Mouse (Mus musculus): ENCODE measurements around the gene St6galnac3. TPM values are rescaled to one million over a fixed set of nuclear protein-coding genes. Genes with fewer than 3 reads are reported as not detected.

St6galnac3 gene
- polyA plus RNA-seq, 1 experiment from 2014 or later, result 23.5 TPM

GRCm38 (mm10) chr3:153409286-153409685 is 315.7 kb downstream of the St6galnac3 start:
- H3K4me3 ChIP-seq (replicated peaks), result no peak overlapping the region
- H3K4me2 ChIP-seq, result no peak overlapping the region
- peaks cover 17% of the 10 kb centered on the region for H3K4me1 ChIP-seq
- WGBS, result 30% methylated on average over 9 of the region's 9 CpGs
- no peaks in the 10 kb centered on the region for H3K36me3 ChIP-seq
- H3K27ac ChIP-seq (replicated peaks), result no peak overlapping the region
- peak; percentile 45; the same call in 1 of the 2 replicates for ATAC-seq (ENCODE audit: low FRiP score)
- no peaks in the 10 kb centered on the region for H3K9me3 ChIP-seq (replicated peaks)
- no peaks in the 10 kb centered on the region for H3K27me3 ChIP-seq (replicated peaks)
- no peak overlapping the region for H3K9ac ChIP-seq (replicated peaks)

GRCm38 (mm10) chr3:153408361-153408760 is 316.6 kb downstream of the St6galnac3 start:
- Histone ChIP-seq H3K9ac (replicated peaks) (no peak overlapping the region), H3K4me3 (replicated peaks) (no peak overlapping the region), H3K36me3 (no peaks in the 10 kb centered on the region), H3K9me3 (replicated peaks) (no peaks in the 10 kb centered on the region), H3K4me1 (peaks cover 17% of the 10 kb centered on the region), H3K27me3 (replicated peaks) (no peaks in the 10 kb centered on the region), H3K4me2 (no peak overlapping the region), H3K27ac (replicated peaks) (no peak overlapping the region)
- 93% methylated on average over 6 of the region's 6 CpGs for WGBS
- ATAC-seq (ENCODE audit: low FRiP score), result no peak

- no peak overlapping the region for H3K4me2 ChIP-seq
- H3K9me3 ChIP-seq (replicated peaks), result no peaks in the 10 kb centered on the region
- H3K9ac ChIP-seq (replicated peaks), result no peak overlapping the region
- peaks cover 17% of the 10 kb centered on the region for H3K4me1 ChIP-seq
- no peak overlapping the region for H3K4me3 ChIP-seq (replicated peaks)
- H3K27ac ChIP-seq (replicated peaks), result no peak overlapping the region
- no peaks in the 10 kb centered on the region for H3K27me3 ChIP-seq (replicated peaks)
- no peak for ATAC-seq (ENCODE audit: low FRiP score)
- WGBS, result 94% methylated on average over 6 of the region's 6 CpGs
- H3K36me3 ChIP-seq, result no peaks in the 10 kb centered on the region
Observed at GRCm38 (mm10) chr3:153407698-153408097, 317.3 kb downstream of the St6galnac3 start.

GRCm38 (mm10) chr3:153406858-153407257 is 318.1 kb downstream of the St6galnac3 start:
- WGBS, result 81% methylated on average over 1 of the region's 1 CpGs
- Histone ChIP-seq H3K36me3 (no peaks in the 10 kb centered on the region), H3K27ac (replicated peaks) (no peak overlapping the region), H3K9me3 (replicated peaks) (no peaks in the 10 kb centered on the region), H3K4me3 (replicated peaks) (no peak overlapping the region), H3K9ac (replicated peaks) (no peak overlapping the region), H3K27me3 (replicated peaks) (no peaks in the 10 kb centered on the region), H3K4me2 (no peak overlapping the region), H3K4me1 (peaks cover 17% of the 10 kb centered on the region)
- ATAC-seq (ENCODE audit: low FRiP score), result no peak

- no peak for ATAC-seq (ENCODE audit: low FRiP score)
- H3K36me3 ChIP-seq, result no peaks in the 10 kb centered on the region
- H3K4me2 ChIP-seq, result no peak overlapping the region
- H3K4me3 ChIP-seq (replicated peaks), result no peak overlapping the region
- no peaks in the 10 kb centered on the region for H3K9me3 ChIP-seq (replicated peaks)
- WGBS, result 85% methylated on average over 4 of the region's 4 CpGs
- peaks cover 17% of the 10 kb centered on the region for H3K4me1 ChIP-seq
- H3K27ac ChIP-seq (replicated peaks), result no peak overlapping the region
- no peak overlapping the region for H3K9ac ChIP-seq (replicated peaks)
- H3K27me3 ChIP-seq (replicated peaks), result no peaks in the 10 kb centered on the region
Observed at GRCm38 (mm10) chr3:153406220-153406619, 318.8 kb downstream of the St6galnac3 start.

GRCm38 (mm10) chr3:153405643-153406042 is 319.3 kb downstream of the St6galnac3 start:
- Histone ChIP-seq H3K9ac (replicated peaks) (no peak overlapping the region), H3K4me3 (replicated peaks) (no peak overlapping the region), H3K4me2 (no peak overlapping the region), H3K36me3 (no peaks in the 10 kb centered on the region), H3K4me1 (peaks cover 17% of the 10 kb centered on the region), H3K9me3 (replicated peaks) (no peaks in the 10 kb centered on the region), H3K27ac (replicated peaks) (no peak overlapping the region), H3K27me3 (replicated peaks) (no peaks in the 10 kb centered on the region)
- WGBS, result 34% methylated on average over 10 of the region's 10 CpGs
- ATAC-seq (ENCODE audit: low FRiP score), result no peak

GRCm38 (mm10) chr3:153400259-153400658 is 324.7 kb downstream of the St6galnac3 start:
- H3K4me3 ChIP-seq (replicated peaks), result no peak overlapping the region
- ATAC-seq (ENCODE audit: low FRiP score), result no peak
- no peak overlapping the region for H3K9ac ChIP-seq (replicated peaks)
- peaks cover 6% of the 10 kb centered on the region; the same call in 1 of the 2 replicates for H3K4me1 ChIP-seq
- H3K9me3 ChIP-seq (replicated peaks), result no peaks in the 10 kb centered on the region
- no peak overlapping the region for H3K4me2 ChIP-seq
- H3K27me3 ChIP-seq (replicated peaks), result no peaks in the 10 kb centered on the region
- H3K36me3 ChIP-seq, result no peaks in the 10 kb centered on the region
- no peak overlapping the region for H3K27ac ChIP-seq (replicated peaks)
- 95% methylated on average over 3 of the region's 3 CpGs for WGBS

- no peak overlapping the region for H3K4me2 ChIP-seq
- ATAC-seq (ENCODE audit: low FRiP score), result no peak
- WGBS, result 59% methylated on average over 6 of the region's 6 CpGs
- no peak overlapping the region for H3K4me3 ChIP-seq (replicated peaks)
- H3K27ac ChIP-seq (replicated peaks), result no peak overlapping the region
- no peaks in the 10 kb centered on the region for H3K36me3 ChIP-seq
- no peaks in the 10 kb centered on the region for H3K9me3 ChIP-seq (replicated peaks)
- no peak overlapping the region for H3K9ac ChIP-seq (replicated peaks)
- no peaks in the 10 kb centered on the region for H3K27me3 ChIP-seq (replicated peaks)
- peaks cover 4% of the 10 kb centered on the region; the same call in 1 of the 2 replicates for H3K4me1 ChIP-seq
Observed at GRCm38 (mm10) chr3:153399574-153399973, 325.4 kb downstream of the St6galnac3 start.

GRCm38 (mm10) chr3:153397726-153398125 is 327.2 kb downstream of the St6galnac3 start:
- no peaks in the 10 kb centered on the region for H3K27me3 ChIP-seq (replicated peaks)
- H3K4me3 ChIP-seq (replicated peaks), result no peak overlapping the region
- no peak overlapping the region for H3K9ac ChIP-seq (replicated peaks)
- no peaks in the 10 kb centered on the region for H3K36me3 ChIP-seq
- no peak overlapping the region for H3K27ac ChIP-seq (replicated peaks)
- H3K9me3 ChIP-seq (replicated peaks), result no peaks in the 10 kb centered on the region
- no peak for ATAC-seq (ENCODE audit: low FRiP score)
- H3K4me2 ChIP-seq, result no peak overlapping the region
- WGBS, result 41% methylated on average over 9 of the region's 9 CpGs
- peaks cover 4% of the 10 kb centered on the region; the same call in 1 of the 2 replicates for H3K4me1 ChIP-seq

- H3K9me3 ChIP-seq (replicated peaks), result no peaks in the 10 kb centered on the region
- 75% methylated on average over 12 of the region's 12 CpGs for WGBS
- no peak overlapping the region for H3K27ac ChIP-seq (replicated peaks)
- peaks cover 4% of the 10 kb centered on the region; the same call in 1 of the 2 replicates for H3K4me1 ChIP-seq
- H3K4me3 ChIP-seq (replicated peaks), result no peak overlapping the region
- H3K9ac ChIP-seq (replicated peaks), result no peak overlapping the region
- H3K27me3 ChIP-seq (replicated peaks), result no peaks in the 10 kb centered on the region
- H3K36me3 ChIP-seq, result no peaks in the 10 kb centered on the region
- ATAC-seq (ENCODE audit: low FRiP score), result no peak
- H3K4me2 ChIP-seq, result no peak overlapping the region
Observed at GRCm38 (mm10) chr3:153396375-153397068, 328.5 kb downstream of the St6galnac3 start.

GRCm38 (mm10) chr3:153395351-153395750 is 329.6 kb downstream of the St6galnac3 start:
- Histone ChIP-seq H3K27me3 (replicated peaks) (no peaks in the 10 kb centered on the region), H3K9me3 (replicated peaks) (no peaks in the 10 kb centered on the region), H3K36me3 (no peaks in the 10 kb centered on the region), H3K9ac (replicated peaks) (no peak overlapping the region), H3K4me3 (replicated peaks) (no peak overlapping the region), H3K4me1 (peaks cover 4% of the 10 kb centered on the region; the same call in 1 of the 2 replicates), H3K4me2 (no peak overlapping the region), H3K27ac (replicated peaks) (no peak overlapping the region)
- 92% methylated on average over 5 of the region's 5 CpGs for WGBS
- ATAC-seq (ENCODE audit: low FRiP score), result no peak

- Histone ChIP-seq H3K4me3 (replicated peaks) (no peak overlapping the region), H3K9me3 (replicated peaks) (no peaks in the 10 kb centered on the region), H3K27me3 (replicated peaks) (no peaks in the 10 kb centered on the region), H3K9ac (replicated peaks) (no peak overlapping the region), H3K4me2 (no peak overlapping the region), H3K4me1 (peaks cover 4% of the 10 kb centered on the region; the same call in 1 of the 2 replicates), H3K36me3 (no peaks in the 10 kb centered on the region), H3K27ac (replicated peaks) (no peak overlapping the region)
- WGBS, result 89% methylated on average over 4 of the region's 4 CpGs
- no peak for ATAC-seq (ENCODE audit: low FRiP score)
Observed at GRCm38 (mm10) chr3:153394751-153395150, 330.2 kb downstream of the St6galnac3 start.

All from neural tube, embryonic 15.5 days (tissue).